Mouse (Mus musculus) gastrocnemius, postnatal 4 days (tissue): Measurements from ENCODE around the gene E330021D16Rik. TPM values are rescaled to one million over a fixed set of nuclear protein-coding genes. Genes with fewer than 3 reads are reported as not detected.
A peak's percentile ranks its signal among the peaks of the same experiment; 100 is the strongest.
"Not testable (repeated sequence)": the region's sequence is repeated elsewhere in the genome, so short reads cannot be mapped to it uniquely, and the experiment has no call there.

Experiments
- DNase-seq, 2 experiments: peaks; one replicate each; pipeline ENCODE4 v3.0.0; 2021 to 2022; ENCODE audit warnings: low spot score in 2 of 2, mixed read lengths in 2 of 2
- long read RNA-seq, 2 experiments: library from polyadenylated mRNA; stranded (forward); transcript quantifications; one replicate each; pipeline ENCODE4 v2.0.0; 2021
- total RNA-seq, 2 experiments: library from RNA; stranded (reverse); gene quantifications; 2 replicates each; pipeline ENCODE4 v1.2.3; 2021

E330021D16Rik gene
- total RNA-seq: not detected
- long read RNA-seq, experiment 1: 0 reads
- long read RNA-seq, experiment 2: 0 reads

- DNase-seq: no peak
Observed at GRCm38 (mm10) chr6:136415133-136415775, at the start of gene E330021D16Rik. E330021D16Rik (minus strand) TSS chr6:136415569.

- no peak for DNase-seq
Observed at GRCm38 (mm10) chr6:136465021-136465420, 49.7 kb upstream of the E330021D16Rik start.

- peak in 1 of 2 experiments; percentile 23 for DNase-seq
Observed at GRCm38 (mm10) chr6:136464121-136464621, 48.8 kb upstream of the E330021D16Rik start.

GRCm38 (mm10) chr6:136463491-136463890 is 48.1 kb upstream of the E330021D16Rik start:
- DNase-seq: no peak

GRCm38 (mm10) chr6:136459156-136459555 is 43.8 kb upstream of the E330021D16Rik start:
- DNase-seq: no peak

GRCm38 (mm10) chr6:136456302-136456701 is 40.9 kb upstream of the E330021D16Rik start:
- no peak for DNase-seq

GRCm38 (mm10) chr6:136455696-136456095 is 40.3 kb upstream of the E330021D16Rik start:
- DNase-seq: no peak

GRCm38 (mm10) chr6:136452623-136453022 is 37.3 kb upstream of the E330021D16Rik start:
- no peak for DNase-seq

GRCm38 (mm10) chr6:136450863-136451262 is 35.5 kb upstream of the E330021D16Rik start:
- no peak for DNase-seq

GRCm38 (mm10) chr6:136449930-136450329 is 34.6 kb upstream of the E330021D16Rik start:
- DNase-seq: no peak

GRCm38 (mm10) chr6:136449270-136449692 is 33.9 kb upstream of the E330021D16Rik start:
- peak in 1 of 2 experiments; percentile 26 for DNase-seq

- DNase-seq: not testable (repeated sequence)
Observed at GRCm38 (mm10) chr6:136439205-136439604, 23.8 kb upstream of the E330021D16Rik start.

- not testable (repeated sequence) for DNase-seq
Observed at GRCm38 (mm10) chr6:136436151-136436550, 20.8 kb upstream of the E330021D16Rik start.

- no peak for DNase-seq
Observed at GRCm38 (mm10) chr6:136433573-136433972, 18.2 kb upstream of the E330021D16Rik start.

- DNase-seq: no peak
Observed at GRCm38 (mm10) chr6:136431896-136432248, 16.5 kb upstream of the E330021D16Rik start.

GRCm38 (mm10) chr6:136431169-136431895 is 16.0 kb upstream of the E330021D16Rik start:
- DNase-seq: no peak

- DNase-seq: no peak
Observed at GRCm38 (mm10) chr6:136429441-136429840, 14.1 kb upstream of the E330021D16Rik start.

GRCm38 (mm10) chr6:136428412-136428811 is 13.0 kb upstream of the E330021D16Rik start:
- DNase-seq: no peak

- DNase-seq: no peak
Observed at GRCm38 (mm10) chr6:136427240-136427639, 11.9 kb upstream of the E330021D16Rik start.

- DNase-seq: no peak
Observed at GRCm38 (mm10) chr6:136425956-136426355, 10.6 kb upstream of the E330021D16Rik start.

- DNase-seq: no peak
Observed at GRCm38 (mm10) chr6:136424166-136424565, 8.8 kb upstream of the E330021D16Rik start.

GRCm38 (mm10) chr6:136423201-136423600 is 7.8 kb upstream of the E330021D16Rik start:
- DNase-seq: no peak
